Mouse (Mus musculus) liver, postnatal 0 days (tissue): Measurements from ENCODE around the gene Tas2r117.

ENCODE experiments used
- CTCF ChIP-seq: sonication (generic); IDR thresholded peaks from 2 replicates; pipeline ENCODE4 v1.5.1; 2016; ENCODE audit warnings: antibody characterized with exemption, low read depth
- EP300 ChIP-seq: IDR thresholded peaks from 2 replicates; pipeline ENCODE4 v1.6.1; 2016; ENCODE audit warnings: antibody characterized with exemption, low read depth, mild to moderate bottlenecking

DNA sequence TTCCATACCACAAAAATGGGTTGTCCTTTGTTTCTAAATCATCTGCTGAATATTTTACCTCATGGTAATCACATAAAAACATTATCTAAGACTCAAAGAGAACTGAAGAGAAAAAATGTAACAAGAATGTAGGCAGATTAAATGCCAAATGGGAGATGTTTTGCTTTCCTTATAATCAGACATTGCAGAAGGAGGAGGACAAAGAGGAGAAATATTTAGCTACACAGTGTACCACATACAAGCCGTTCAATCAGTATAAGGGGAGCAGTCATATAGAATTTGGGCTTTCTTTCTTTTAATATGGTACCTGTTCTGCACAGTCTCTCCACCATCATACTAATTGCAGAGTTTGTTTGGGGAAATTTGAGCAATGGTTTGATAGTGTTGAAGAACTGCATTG is 48.2 kb upstream of the Tas2r117 start, which contains the start of gene Tas2r124:
- TF ChIP-seq CTCF (no peak), EP300 (no peak)
